Mouse (Mus musculus): Measurements from ENCODE around the gene Pcdh7.
"Not testable (repeated sequence)": the region's sequence is repeated elsewhere in the genome, so short reads cannot be mapped to it uniquely, and the experiment has no call there.

The Pcdh7 gene

GRCm38 (mm10) chr5:58117896-58118295, 400.1 kb downstream of the Pcdh7 start:
- in situ Hi-C loops (cut with MseI, MboI): no loop called here

- in situ Hi-C loops (cut with MseI, MboI): no loop called here
Observed at GRCm38 (mm10) chr5:58118930-58119611, 401.3 kb downstream of the Pcdh7 start.

- in situ Hi-C loops (cut with MseI, MboI): no loop called here
Observed at GRCm38 (mm10) chr5:58143897-58144296, 426.1 kb downstream of the Pcdh7 start.

GRCm38 (mm10) chr5:58153966-58154365, 436.2 kb downstream of the Pcdh7 start:
- in situ Hi-C loops (cut with MseI, MboI): no loop called here

- in situ Hi-C loops (cut with MseI, MboI): no loop called here
Observed at GRCm38 (mm10) chr5:58172218-58172617, 454.5 kb downstream of the Pcdh7 start.

GRCm38 (mm10) chr5:58174335-58174734, 456.6 kb downstream of the Pcdh7 start:
- in situ Hi-C loops (cut with MseI, MboI): not testable (repeated sequence)

- in situ Hi-C loops (cut with MseI, MboI): no loop called here
Observed at GRCm38 (mm10) chr5:58175532-58175931, 457.8 kb downstream of the Pcdh7 start.
